Mouse (Mus musculus) small intestine, adult 2 months (tissue): ENCODE data around the gene Tmc6. TPM values are rescaled to one million over a fixed set of nuclear protein-coding genes. Genes with fewer than 3 reads are reported as not detected.

ENCODE experiments used
- H3K27ac ChIP-seq: fragments of 200-500 bp; 2 replicates; pipeline ENCODE4 v1.5.1; 2012; ENCODE audit warnings: low read depth, low read length, control low read depth, inconsistent platforms; ENCODE audit not compliant: insufficient read depth
- H3K27me3 ChIP-seq: fragments of 200-500 bp; 2 replicates; pipeline ENCODE4 v1.6.1; 2012; ENCODE audit warnings: mild to moderate bottlenecking, moderate library complexity, low read length, inconsistent platforms; ENCODE audit not compliant: control insufficient read depth, insufficient read depth
- H3K36me3 ChIP-seq: fragments of 200-500 bp; 2 replicates; pipeline ENCODE4 v1.6.1; 2012; ENCODE audit warnings: mild to moderate bottlenecking, low read length, control low read depth, inconsistent platforms; ENCODE audit not compliant: control insufficient read depth, insufficient read depth
- H3K4me1 ChIP-seq: fragments of 200-500 bp; 2 replicates; pipeline ENCODE4 v1.6.1; 2012; ENCODE audit warnings: low read length, inconsistent platforms, mixed read lengths; ENCODE audit not compliant: control insufficient read depth, insufficient read depth, insufficient read length
- H3K4me3 ChIP-seq: fragments of 200-500 bp; 2 replicates; pipeline ENCODE4 v1.5.1; 2012; ENCODE audit warnings: low read depth, mild to moderate bottlenecking, control low read depth, inconsistent platforms, low read length, moderate library complexity
- CTCF ChIP-seq: fragments of 200-500 bp; IDR thresholded peaks from 2 replicates; pipeline ENCODE4 v1.5.1; 2012; ENCODE audit warnings: low read depth, mild to moderate bottlenecking, control low read depth, inconsistent platforms, low read length, moderate library complexity, mixed read lengths; ENCODE audit not compliant: insufficient replicate concordance, insufficient read length; ENCODE audit errors: extremely low read depth
- POLR2A ChIP-seq: fragments of 200-500 bp; IDR thresholded peaks from 2 replicates; pipeline ENCODE4 v1.6.1; 2012; ENCODE audit warnings: low read depth, mild to moderate bottlenecking, control low read depth, inconsistent platforms, low read length, moderate library complexity
- WGBS: fragments of 180-500 bp; shearing (Covaris S2); methylation state at CpG from one replicate; pipeline ENCODE4 v1.1.7; 2018; 5-methylcytosine and 5-hydroxymethylcytosine counted together
- polyA plus RNA-seq: library from polyadenylated mRNA; depleted of rRNA; stranded (reverse); fragments of >200 nt; gene quantifications from 2 replicates; pipeline ENCODE4 v1.2.3, GENCODE M21; 2012; rRNA removed

Tmc6 gene
- 53.5 and 84.7 TPM in 2 replicates for polyA plus RNA-seq

DNA sequence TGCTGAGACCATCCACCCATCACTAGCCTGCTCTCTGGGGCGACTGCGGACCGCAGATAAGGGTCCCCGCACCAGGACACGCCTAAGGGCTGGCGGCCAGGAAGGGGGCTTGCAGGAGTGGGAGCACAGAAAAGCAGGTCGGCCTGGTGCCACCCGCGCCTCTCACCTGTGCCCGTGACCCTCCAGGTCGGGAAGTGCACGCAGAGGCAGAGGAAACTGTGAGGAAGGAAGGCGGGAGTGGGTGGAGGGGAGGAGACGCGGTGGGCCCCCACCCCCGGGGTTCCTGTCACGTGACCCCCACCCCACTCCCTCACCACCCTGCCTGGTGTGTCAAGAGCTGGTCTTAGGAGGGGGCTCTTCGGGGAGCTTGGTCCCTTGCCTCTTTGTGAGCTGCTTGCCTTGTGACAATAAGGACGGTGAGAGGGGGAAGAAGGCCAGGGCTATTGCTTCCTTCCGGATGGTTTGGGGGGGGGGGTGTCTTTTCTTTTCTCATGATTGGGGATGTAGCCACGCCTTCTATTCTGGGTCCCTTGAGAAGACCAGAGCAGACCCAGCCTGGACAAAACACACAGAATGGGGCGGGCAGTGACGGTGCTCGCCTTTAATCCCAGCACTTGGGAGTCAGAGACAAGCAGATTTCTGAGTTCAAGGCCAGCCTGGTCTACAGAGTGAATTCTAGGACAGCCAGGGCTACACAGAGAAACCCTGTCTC lies at the start of gene Tmc6, which contains the start of gene Tmc8:
Gene Tmc6 (minus strand): TSS at position 206 of the 712 bp plus-strand sequence.
Gene Tmc8 (plus strand): TSS at position 84 of the 712 bp plus-strand sequence.
- 68% methylated on average over 24 of the region's 24 CpGs for WGBS

DNA sequence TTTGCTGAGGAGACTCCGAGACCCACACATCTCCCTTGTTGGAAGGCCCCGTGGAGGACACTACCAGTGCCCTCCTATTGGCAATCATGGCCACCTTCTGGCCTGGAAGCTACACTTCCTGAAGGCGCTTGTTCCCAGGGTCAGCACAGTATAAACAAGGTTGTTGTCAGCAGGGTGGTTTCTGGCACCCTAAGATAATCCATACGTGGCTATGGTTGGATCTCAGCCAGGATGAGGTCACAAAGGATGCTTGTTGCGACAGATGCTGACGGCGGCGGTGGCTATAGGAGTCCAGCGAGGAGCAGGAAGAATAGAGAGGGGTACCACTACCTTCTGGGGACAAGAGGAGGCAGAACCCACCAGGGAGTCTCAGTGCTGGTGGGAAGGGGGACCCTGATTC lies 48.4 kb upstream of the Tmc6 start:
- Histone ChIP-seq H3K4me3 (no peak overlapping the region), H3K27me3 (no peaks in the 10 kb centered on the region), H3K27ac (peak overlapping the region; percentile 97), H3K36me3 (no peaks in the 10 kb centered on the region), H3K4me1 (peaks cover 57% of the 10 kb centered on the region)
- TF ChIP-seq CTCF: no peak
- no peak for TF ChIP-seq POLR2A
- 27% methylated on average over 9 of the region's 9 CpGs for whole genome bisulfite sequencing

More for the DNA sequence above, at the start of gene Tmc6, which contains the start of gene Tmc8:
- TF ChIP-seq CTCF (no peak), POLR2A (0 out of 2 replicates have a peak, but pooled peaks have one; percentile 9)
- peaks cover 31% of the 10 kb centered on the region for H3K4me1 ChIP-seq
- peak within 1 kb of the TSS; percentile 80 for H3K4me3 ChIP-seq
- H3K36me3 ChIP-seq: peaks cover 9% of the 10 kb centered on the region
- peak within 1 kb of the TSS; percentile 97 for H3K27ac ChIP-seq
- H3K27me3 ChIP-seq: no peaks in the 10 kb centered on the region

DNA sequence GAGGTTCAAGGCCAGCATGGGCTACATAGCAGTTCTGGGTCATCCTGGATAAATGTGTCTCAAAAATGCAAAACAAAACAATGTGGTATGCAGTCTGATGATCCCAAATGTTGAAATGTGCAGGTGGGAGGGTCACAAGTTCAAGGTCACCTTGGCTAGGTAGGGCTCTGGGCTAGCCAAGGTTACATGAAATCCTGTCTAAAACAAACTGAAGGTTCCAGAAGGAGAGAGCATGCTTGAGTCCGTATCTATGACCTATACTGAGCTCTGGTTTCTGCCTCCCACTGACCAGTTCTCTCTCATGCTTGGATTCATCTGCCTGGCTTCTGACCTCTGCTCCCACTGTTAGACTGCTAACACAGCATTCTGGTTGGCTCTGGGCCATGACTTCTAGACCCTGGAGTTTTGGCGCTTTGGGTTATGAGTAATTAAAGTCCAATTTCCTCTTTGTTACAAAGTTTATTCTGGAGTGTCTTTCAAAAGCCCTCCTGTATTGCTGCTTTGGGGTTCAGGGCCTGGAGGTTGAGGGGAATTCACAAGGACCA lies 47.7 kb upstream of the Tmc6 start:
- H3K4me3 ChIP-seq: no peak overlapping the region
- WGBS: 9% methylated on average over 2 of the region's 2 CpGs
- peaks cover 57% of the 10 kb centered on the region for H3K4me1 ChIP-seq
- H3K36me3 ChIP-seq: no peaks in the 10 kb centered on the region
- TF ChIP-seq POLR2A (no peak), CTCF (no peak)
- peak overlapping the region; percentile 97 for H3K27ac ChIP-seq
- H3K27me3 ChIP-seq: no peaks in the 10 kb centered on the region

DNA sequence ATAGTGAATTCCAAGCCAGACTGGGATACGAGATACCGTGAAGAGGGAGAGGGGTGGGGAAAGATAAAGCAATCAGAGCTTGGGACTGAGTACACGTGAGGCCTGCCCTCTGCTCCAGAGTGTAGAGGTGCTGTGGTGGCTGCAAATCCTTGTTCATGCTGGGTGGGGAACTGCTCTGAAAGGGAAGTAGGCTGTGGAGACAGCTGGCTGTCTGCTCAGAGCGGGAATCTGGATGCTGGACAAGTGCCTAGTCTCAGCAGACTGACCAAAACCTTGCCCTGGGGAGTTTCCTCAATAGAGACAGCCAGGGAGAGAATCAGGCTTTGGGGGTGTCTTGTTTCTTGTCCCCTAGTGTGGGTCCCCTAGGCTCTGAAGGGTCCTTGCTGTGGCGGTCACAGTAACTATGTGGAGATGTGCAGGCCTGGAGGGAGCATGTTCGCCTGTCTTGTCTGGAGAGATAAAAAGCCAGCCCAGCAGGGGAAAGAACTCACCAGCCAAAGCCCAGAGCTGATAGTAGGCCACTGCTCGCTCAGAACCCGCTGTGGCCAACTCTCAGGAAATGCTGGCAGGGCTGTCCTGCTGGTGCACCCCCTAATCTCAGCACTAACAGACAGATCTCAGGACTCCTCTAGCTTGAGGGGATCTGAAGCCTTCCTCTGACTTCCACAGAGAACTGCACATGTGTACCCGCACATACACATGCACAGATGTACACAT lies 47.0 kb upstream of the Tmc6 start:
- peaks cover 54% of the 10 kb centered on the region for H3K4me1 ChIP-seq
- peak; percentile 52; the same call in 1 of the 2 replicates for TF ChIP-seq POLR2A
- TF ChIP-seq CTCF: no peak
- 21% methylated on average over 9 of the region's 9 CpGs for WGBS
- peak overlapping the region; percentile 97 for H3K27ac ChIP-seq
- H3K4me3 ChIP-seq: no peak overlapping the region
- H3K27me3 ChIP-seq: no peaks in the 10 kb centered on the region
- no peaks in the 10 kb centered on the region for H3K36me3 ChIP-seq

DNA sequence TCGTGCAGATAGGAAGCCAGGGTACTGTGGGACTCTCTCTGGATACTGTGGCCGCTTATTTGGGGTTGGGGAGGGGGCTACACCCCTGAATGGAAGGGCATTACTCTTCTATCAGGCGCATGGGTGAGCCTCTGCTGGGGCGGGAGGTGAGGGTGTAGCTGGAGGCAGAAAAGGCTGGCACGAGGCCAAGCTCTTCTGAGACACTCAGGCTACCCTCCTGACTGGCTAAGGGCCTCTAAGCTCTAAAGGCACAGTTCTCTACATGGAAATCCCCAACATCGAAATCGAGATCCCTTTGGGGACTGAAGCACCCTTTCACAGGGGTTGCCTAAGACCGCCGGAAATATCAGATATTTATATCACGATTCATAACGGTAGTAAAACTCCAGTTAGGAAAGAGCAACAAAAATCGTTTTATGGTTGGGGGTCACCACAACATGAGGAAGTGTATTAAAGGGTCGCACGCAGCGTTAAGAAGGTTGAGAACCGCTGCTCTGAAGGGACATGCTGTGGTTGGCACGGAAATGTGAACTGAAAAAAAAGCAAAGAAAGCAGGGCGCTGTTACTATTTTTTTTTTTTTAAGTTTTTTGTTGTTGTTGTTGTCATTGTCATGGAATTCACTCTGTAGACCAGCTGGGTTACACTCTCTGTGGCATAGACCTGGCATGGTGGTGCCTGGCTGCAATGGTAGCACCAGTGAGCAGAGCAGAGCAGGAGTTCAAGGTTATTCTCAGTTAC lies 46.3 kb upstream of the Tmc6 start:
- WGBS: 12% methylated on average over 18 of the region's 18 CpGs
- peak overlapping the region; percentile 38 for H3K4me3 ChIP-seq
- no peaks in the 10 kb centered on the region for H3K36me3 ChIP-seq
- H3K4me1 ChIP-seq: peaks cover 50% of the 10 kb centered on the region
- peak overlapping the region; percentile 97 for H3K27ac ChIP-seq
- TF ChIP-seq CTCF (no peak), POLR2A (no peak)
- H3K27me3 ChIP-seq: no peaks in the 10 kb centered on the region

DNA sequence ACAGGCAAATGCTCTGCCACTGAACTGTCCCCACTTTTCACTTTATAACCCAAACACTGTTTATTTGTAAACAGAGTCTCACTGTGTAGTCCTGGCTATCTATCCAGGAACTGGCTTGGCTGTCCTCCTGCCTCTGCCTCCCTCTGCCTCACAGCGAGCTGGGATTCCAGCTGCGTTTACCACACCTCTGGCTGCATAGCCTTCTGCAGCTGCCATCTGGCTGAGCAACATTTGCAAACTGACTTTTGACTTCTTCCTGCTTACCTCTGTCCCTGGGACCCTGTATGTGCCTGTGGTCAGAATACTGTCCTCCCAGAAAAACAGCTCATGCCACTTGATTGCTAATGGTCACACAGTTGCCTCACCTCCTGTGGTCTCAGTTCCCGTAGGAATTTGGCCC lies 45.4 kb upstream of the Tmc6 start:
- no peak for TF ChIP-seq CTCF
- no peak for TF ChIP-seq POLR2A
- Histone ChIP-seq H3K36me3 (0 out of 2 replicates have a peak, but pooled peaks cover 2% of the 10 kb centered on the region), H3K4me3 (peak overlapping the region; percentile 38), H3K27me3 (no peaks in the 10 kb centered on the region), H3K27ac (peak overlapping the region; percentile 97), H3K4me1 (peaks cover 51% of the 10 kb centered on the region)
- 17% methylated on average over 3 of the region's 3 CpGs for WGBS
